Mouse (Mus musculus): ENCODE measurements around the gene Mgarp. TPM values are rescaled to one million over a fixed set of nuclear protein-coding genes. Genes with fewer than 3 reads are reported as not detected.
A peak's percentile ranks its signal among the peaks of the same experiment; 100 is the strongest.

The Mgarp gene
- polyA plus RNA-seq, 1 experiment: 0.36 TPM

DNA sequence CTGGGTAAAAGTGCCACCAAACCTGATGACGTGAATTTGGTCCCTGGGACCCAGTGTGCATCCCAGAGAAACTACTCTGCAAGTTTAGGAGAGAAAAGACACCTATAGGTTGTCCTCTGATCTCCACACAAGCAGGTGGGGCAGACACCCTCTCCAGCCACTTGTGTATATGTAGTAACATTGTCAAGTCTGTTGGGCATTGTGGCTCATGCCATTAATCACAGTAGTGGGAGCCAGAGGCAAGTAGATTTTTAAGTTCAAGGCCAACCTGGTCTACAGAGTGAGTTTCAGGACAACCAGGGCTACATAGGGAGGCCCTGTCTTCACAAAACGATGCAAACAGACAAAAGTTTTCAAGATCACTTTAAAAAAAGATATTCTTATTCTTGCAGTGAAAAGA, 24.7 kb downstream of the Mgarp start:
- H3K4me3 ChIP-seq (ENCODE audit: extremely low read depth, insufficient read depth, insufficient read length): no peak overlapping the region
- H3K27me3 ChIP-seq (ENCODE audit: control insufficient read depth, insufficient read depth, low read length): no peaks in the 10 kb centered on the region
- DNase-seq (ENCODE audit: low read depth in 1 of 2, low spot score in 2 of 2): no peak
- H3K36me3 ChIP-seq (ENCODE audit: control insufficient read depth, insufficient read depth, low read length): no peaks in the 10 kb centered on the region
- TF ChIP-seq POLR2A (IDR thresholded peaks at IDR 0.05; ENCODE audit: low read depth, low read length): no peak
- no peak for TF ChIP-seq CTCF (IDR thresholded peaks at IDR 0.05; ENCODE audit: extremely low read depth, insufficient read depth, insufficient read length, insufficient replicate concordance)
- 86% methylated on average over 2 of the region's 2 CpGs for WGBS
- no peaks in the 10 kb centered on the region for H3K4me1 ChIP-seq (ENCODE audit: control insufficient read depth, insufficient read depth, insufficient read length)
- H3K27ac ChIP-seq (ENCODE audit: insufficient read depth, low read length): no peak overlapping the region

DNA sequence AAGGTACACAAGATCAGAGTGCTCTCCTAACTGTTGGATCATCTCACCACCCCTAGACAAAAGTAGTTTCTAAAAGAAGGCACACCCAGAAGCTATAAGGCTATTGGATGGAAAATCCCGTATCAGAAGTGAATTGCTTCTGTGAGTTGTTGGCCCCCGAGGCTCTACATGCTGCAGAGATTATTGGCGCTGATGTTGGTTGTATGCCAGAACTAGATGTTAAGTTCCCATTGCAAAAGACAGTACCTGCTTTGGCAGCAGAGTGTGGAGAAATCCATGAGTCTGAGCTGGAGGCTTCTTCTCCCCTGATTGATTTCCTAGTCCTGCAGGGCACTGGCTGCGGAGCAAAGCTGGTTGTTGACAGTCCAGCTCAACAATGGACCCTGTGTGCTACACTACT, 28.5 kb downstream of the Mgarp start:
- DNase-seq (ENCODE audit: low read depth in 1 of 2, low spot score in 2 of 2): no peak
- no peak for TF ChIP-seq CTCF (IDR thresholded peaks at IDR 0.05; ENCODE audit: extremely low read depth, insufficient read depth, insufficient read length, insufficient replicate concordance)
- no peak for TF ChIP-seq POLR2A (IDR thresholded peaks at IDR 0.05; ENCODE audit: low read depth, low read length)
- no peak overlapping the region for H3K27ac ChIP-seq (ENCODE audit: insufficient read depth, low read length)
- WGBS: 83% methylated on average over 4 of the region's 4 CpGs
- H3K4me1 ChIP-seq (ENCODE audit: control insufficient read depth, insufficient read depth, insufficient read length): no peaks in the 10 kb centered on the region; the same call in 1 of the 2 replicates
- H3K4me3 ChIP-seq (ENCODE audit: extremely low read depth, insufficient read depth, insufficient read length): no peak overlapping the region
- H3K36me3 ChIP-seq (ENCODE audit: control insufficient read depth, insufficient read depth, low read length): no peaks in the 10 kb centered on the region
- no peaks in the 10 kb centered on the region for H3K27me3 ChIP-seq (ENCODE audit: control insufficient read depth, insufficient read depth, low read length)

- Histone ChIP-seq H3K27me3 (ENCODE audit: control insufficient read depth, insufficient read depth, low read length) (no peaks in the 10 kb centered on the region), H3K36me3 (ENCODE audit: control insufficient read depth, insufficient read depth, low read length) (no peaks in the 10 kb centered on the region), H3K4me3 (ENCODE audit: extremely low read depth, insufficient read depth, insufficient read length) (no peak overlapping the region), H3K27ac (ENCODE audit: insufficient read depth, low read length) (no peak overlapping the region), H3K4me1 (ENCODE audit: control insufficient read depth, insufficient read depth, insufficient read length) (no peaks in the 10 kb centered on the region; the same call in 1 of the 2 replicates)
- TF ChIP-seq POLR2A (IDR thresholded peaks at IDR 0.05; ENCODE audit: low read depth, low read length) (no peak), CTCF (IDR thresholded peaks at IDR 0.05; ENCODE audit: extremely low read depth, insufficient read depth, insufficient read length, insufficient replicate concordance) (no peak)
- WGBS: 89% methylated on average over 4 of the region's 4 CpGs
- no peak for DNase-seq (ENCODE audit: low read depth in 1 of 2, low spot score in 2 of 2)
These were observed 29.6 kb downstream of the Mgarp start for GRCm38 (mm10) chr3:51366926-51367325.

GRCm38 (mm10) chr3:51365517-51365882, 31.0 kb downstream of the Mgarp start:
- WGBS: 2% methylated on average over 3 of the region's 3 CpGs

DNA sequence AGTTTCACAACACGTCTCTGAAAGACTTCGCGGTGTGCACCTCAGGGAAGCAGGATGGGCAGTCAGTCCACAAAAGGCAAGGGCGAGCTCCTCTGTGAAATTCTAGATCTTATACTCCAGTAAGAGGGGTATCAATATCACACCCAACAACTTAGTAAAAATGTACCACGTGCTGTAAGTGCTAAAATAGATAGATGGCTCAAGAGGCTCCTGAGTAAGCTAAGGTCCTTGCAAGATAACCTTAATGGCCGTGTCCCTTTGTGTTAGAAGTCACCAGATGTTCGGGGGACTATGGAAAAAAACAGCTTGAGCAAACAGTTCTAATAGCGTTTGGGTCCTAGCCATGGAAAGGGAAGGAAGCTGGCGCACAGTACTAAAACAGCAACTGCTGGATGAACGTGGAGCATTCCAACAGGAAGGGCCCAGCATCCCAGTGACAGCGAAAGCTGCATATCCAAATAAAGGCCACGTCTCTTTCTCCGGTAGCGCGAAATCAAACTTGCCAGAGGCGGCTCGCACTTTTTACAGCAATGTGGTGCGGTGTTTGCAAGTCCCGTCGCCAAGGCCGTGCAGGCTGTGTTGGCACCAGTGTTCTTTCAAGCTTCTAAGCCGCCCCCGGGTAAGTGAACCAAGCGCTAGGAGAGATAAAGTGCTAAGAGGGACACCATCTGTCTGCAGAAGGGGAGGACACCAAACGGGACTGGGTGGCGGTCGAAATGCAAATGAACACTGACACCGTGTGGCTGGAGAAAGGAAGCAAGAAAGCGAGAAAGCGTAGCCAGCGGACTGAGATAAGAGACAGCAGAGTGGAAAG, 31.6 kb downstream of the Mgarp start:
- H3K27ac ChIP-seq (ENCODE audit: insufficient read depth, low read length): no peak overlapping the region
- H3K4me1 ChIP-seq (ENCODE audit: control insufficient read depth, insufficient read depth, insufficient read length): no peaks in the 10 kb centered on the region; the same call in 1 of the 2 replicates
- TF ChIP-seq CTCF (IDR thresholded peaks at IDR 0.05; ENCODE audit: extremely low read depth, insufficient read depth, insufficient read length, insufficient replicate concordance) (peak; percentile 91; the same call in 1 of the 2 replicates), POLR2A (IDR thresholded peaks at IDR 0.05; ENCODE audit: low read depth, low read length) (no peak)
- peak overlapping the region; percentile 55; the same call in 1 of the 2 replicates for H3K4me3 ChIP-seq (ENCODE audit: extremely low read depth, insufficient read depth, insufficient read length)
- no peaks in the 10 kb centered on the region for H3K36me3 ChIP-seq (ENCODE audit: control insufficient read depth, insufficient read depth, low read length)
- H3K27me3 ChIP-seq (ENCODE audit: control insufficient read depth, insufficient read depth, low read length): no peaks in the 10 kb centered on the region
- peak; percentile 70 to 73 for DNase-seq (ENCODE audit: low read depth in 1 of 2, low spot score in 2 of 2)
- 8% methylated on average over 31 of the region's 31 CpGs for WGBS

More at GRCm38 (mm10) chr3:51365517-51365882, 31.0 kb downstream of the Mgarp start:
- no peak for TF ChIP-seq POLR2A (IDR thresholded peaks at IDR 0.05; ENCODE audit: low read depth, low read length)
- no peak for TF ChIP-seq CTCF (IDR thresholded peaks at IDR 0.05; ENCODE audit: extremely low read depth, insufficient read depth, insufficient read length, insufficient replicate concordance)
- H3K36me3 ChIP-seq (ENCODE audit: control insufficient read depth, insufficient read depth, low read length): no peaks in the 10 kb centered on the region
- H3K27me3 ChIP-seq (ENCODE audit: control insufficient read depth, insufficient read depth, low read length): no peaks in the 10 kb centered on the region
- no peaks in the 10 kb centered on the region; the same call in 1 of the 2 replicates for H3K4me1 ChIP-seq (ENCODE audit: control insufficient read depth, insufficient read depth, insufficient read length)
- no peak overlapping the region for H3K27ac ChIP-seq (ENCODE audit: insufficient read depth, low read length)
- no peak for DNase-seq (ENCODE audit: low read depth in 1 of 2, low spot score in 2 of 2)
- no peak overlapping the region for H3K4me3 ChIP-seq (ENCODE audit: extremely low read depth, insufficient read depth, insufficient read length)

- DNase-seq (ENCODE audit: low read depth in 1 of 2, low spot score in 2 of 2): no peak
- TF ChIP-seq POLR2A (IDR thresholded peaks at IDR 0.05; ENCODE audit: low read depth, low read length): no peak
- no peak for TF ChIP-seq CTCF (IDR thresholded peaks at IDR 0.05; ENCODE audit: extremely low read depth, insufficient read depth, insufficient read length, insufficient replicate concordance)
- Histone ChIP-seq H3K4me1 (ENCODE audit: control insufficient read depth, insufficient read depth, insufficient read length) (no peaks in the 10 kb centered on the region; the same call in 1 of the 2 replicates), H3K4me3 (ENCODE audit: extremely low read depth, insufficient read depth, insufficient read length) (no peak overlapping the region), H3K27me3 (ENCODE audit: control insufficient read depth, insufficient read depth, low read length) (no peaks in the 10 kb centered on the region), H3K36me3 (ENCODE audit: control insufficient read depth, insufficient read depth, low read length) (no peaks in the 10 kb centered on the region), H3K27ac (ENCODE audit: insufficient read depth, low read length) (no peak overlapping the region)
- WGBS: 81% methylated on average over 9 of the region's 9 CpGs
These were observed 35.5 kb downstream of the Mgarp start for GRCm38 (mm10) chr3:51361066-51361465.
